Mouse (Mus musculus) liver, postnatal 0 days (tissue): Measurements from ENCODE around the gene Mfn1. TPM values are rescaled to one million over a fixed set of nuclear protein-coding genes. Genes with fewer than 3 reads are reported as not detected.

Source experiments
- ATAC-seq: fragments of 200-750 bp; cut with Nextera tagmentation; 2 replicates; pipeline ENCODE4 v1.8.0; 2017; ENCODE audit warnings: mild to moderate bottlenecking, moderate library complexity
- DNase-seq: peaks from one replicate; pipeline ENCODE4 v3.0.0-alpha.2; 2016
- H3K27ac ChIP-seq: fragments of 300-500 bp; sonication (generic); 2 replicates; pipeline ENCODE4 v1.5.1; 2014; ENCODE audit warnings: antibody characterized with exemption, moderate library complexity, mild to moderate bottlenecking, low read depth
- H3K27me3 ChIP-seq: fragments of 300-500 bp; sonication (generic); 2 replicates; pipeline ENCODE4 v1.6.1; 2014; ENCODE audit warnings: low read length, control low read depth, mixed read lengths; ENCODE audit not compliant: insufficient read depth
- H3K36me3 ChIP-seq: fragments of 300-500 bp; sonication (generic); replicated peaks from 2 replicates; pipeline ENCODE4 v1.6.1; 2014; ENCODE audit warnings: mild to moderate bottlenecking, control low read depth, low read length, moderate library complexity, mixed read lengths; ENCODE audit not compliant: insufficient read depth
- H3K4me1 ChIP-seq: fragments of 300-500 bp; sonication (generic); 2 replicates; pipeline ENCODE4 v1.6.1; 2014; ENCODE audit warnings: antibody characterized with exemption, mild to moderate bottlenecking, control low read depth; ENCODE audit not compliant: insufficient read depth
- H3K4me2 ChIP-seq: fragments of 300-500 bp; sonication (generic); 2 replicates; pipeline ENCODE4 v1.6.1; 2014; ENCODE audit warnings: low read depth, mild to moderate bottlenecking, low read length, moderate library complexity, mixed read lengths
- H3K4me3 ChIP-seq: fragments of 300-500 bp; sonication (generic); 2 replicates; pipeline ENCODE4 v1.5.1; 2014; ENCODE audit warnings: low read depth, low read length
- H3K9ac ChIP-seq: fragments of 300-500 bp; sonication (generic); replicated peaks from 2 replicates; pipeline ENCODE4 v1.6.1; 2014; ENCODE audit warnings: mild to moderate bottlenecking, moderate library complexity
- H3K9me3 ChIP-seq: fragments of 300-500 bp; sonication (generic); 2 replicates; pipeline ENCODE4 v1.6.1; 2016; ENCODE audit warnings: mild to moderate bottlenecking, control low read depth, low read length, mixed read lengths
- CTCF ChIP-seq: sonication (generic); IDR thresholded peaks from 2 replicates; pipeline ENCODE4 v1.5.1; 2016; ENCODE audit warnings: antibody characterized with exemption, low read depth
- EP300 ChIP-seq: IDR thresholded peaks from 2 replicates; pipeline ENCODE4 v1.6.1; 2016; ENCODE audit warnings: antibody characterized with exemption, low read depth, mild to moderate bottlenecking
- WGBS: fragments of 180-500 bp; shearing (Covaris S2); extraction: QIAGEN DNeasy Blood & Tissue Kit; methylation state at CpG from one replicate; pipeline ENCODE4 v1.1.7; 2014; ENCODE audit not compliant: insufficient replicate concordance; 5-methylcytosine and 5-hydroxymethylcytosine counted together
- polyA plus RNA-seq: library from polyadenylated mRNA; unstranded; fragments of >200 nt; fragmentation: Nextera tagmentation; extraction: Ambion mirVana; gene quantifications from 2 replicates; pipeline ENCODE4 v1.2.1, GENCODE M21; 2015

Gene Mfn1
- polyA plus RNA-seq, 1 experiment from 2014 or later: 19.5 TPM

DNA sequence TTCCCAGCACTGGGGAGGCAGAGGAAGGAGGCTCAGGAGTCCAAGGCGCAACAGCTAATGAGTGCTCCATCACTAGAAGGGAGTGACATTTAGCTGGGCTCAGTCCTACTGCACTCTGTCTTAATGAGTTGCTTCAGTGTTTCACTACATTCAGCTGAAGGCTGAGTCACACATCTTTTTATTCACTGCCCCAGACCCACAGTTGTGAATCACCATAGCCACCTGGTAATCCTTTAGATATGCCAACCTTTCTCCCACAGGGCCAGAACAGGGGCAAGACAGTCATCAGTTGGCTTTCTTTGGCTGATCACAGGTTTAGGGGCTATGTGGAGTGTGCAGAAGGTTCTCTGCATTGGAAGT is 32.6 kb upstream of the Mfn1 start:
- Histone ChIP-seq H3K4me1 (no peaks in the 10 kb centered on the region; the same call in 1 of the 2 replicates), H3K9ac (no peak overlapping the region), H3K27ac (no peak overlapping the region), H3K36me3 (no peaks in the 10 kb centered on the region), H3K4me2 (no peak overlapping the region), H3K4me3 (no peak overlapping the region), H3K27me3 (no peaks in the 10 kb centered on the region), H3K9me3 (no peaks in the 10 kb centered on the region)
- ATAC-seq (no peak), DNase-seq (no peak)
- 95% methylated on average over 1 of the region's 1 CpGs for WGBS
- TF ChIP-seq EP300: no peak
- no peak for TF ChIP-seq CTCF

DNA sequence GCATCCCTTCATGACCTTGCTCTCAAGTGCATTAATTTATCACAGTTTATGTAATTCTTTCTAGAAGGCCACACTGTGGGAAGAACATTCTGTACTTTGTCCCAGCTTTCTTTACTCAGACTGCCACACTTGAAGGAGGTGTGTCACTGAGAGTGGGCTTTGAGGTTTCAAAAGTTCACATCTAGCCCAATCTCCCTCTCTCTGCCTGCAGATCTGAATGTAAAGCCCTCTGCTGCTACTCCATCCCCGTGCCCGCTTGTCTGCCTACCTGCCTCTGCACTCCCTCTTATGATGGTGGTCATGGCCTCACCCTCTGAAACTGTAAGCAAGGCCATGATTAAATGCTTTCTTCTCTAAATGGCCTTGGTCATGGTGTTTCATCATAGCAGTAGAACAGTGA is 28.9 kb upstream of the Mfn1 start:
- H3K4me3 ChIP-seq: no peak overlapping the region
- H3K36me3 ChIP-seq: no peaks in the 10 kb centered on the region
- ATAC-seq (no peak), DNase-seq (no peak)
- TF ChIP-seq CTCF: no peak
- no peak overlapping the region for H3K4me2 ChIP-seq
- no peaks in the 10 kb centered on the region for H3K9me3 ChIP-seq
- WGBS: 79% methylated on average over 2 of the region's 2 CpGs
- H3K27me3 ChIP-seq: no peaks in the 10 kb centered on the region
- no peak overlapping the region for H3K27ac ChIP-seq
- no peaks in the 10 kb centered on the region; the same call in 1 of the 2 replicates for H3K4me1 ChIP-seq
- no peak overlapping the region for H3K9ac ChIP-seq

DNA sequence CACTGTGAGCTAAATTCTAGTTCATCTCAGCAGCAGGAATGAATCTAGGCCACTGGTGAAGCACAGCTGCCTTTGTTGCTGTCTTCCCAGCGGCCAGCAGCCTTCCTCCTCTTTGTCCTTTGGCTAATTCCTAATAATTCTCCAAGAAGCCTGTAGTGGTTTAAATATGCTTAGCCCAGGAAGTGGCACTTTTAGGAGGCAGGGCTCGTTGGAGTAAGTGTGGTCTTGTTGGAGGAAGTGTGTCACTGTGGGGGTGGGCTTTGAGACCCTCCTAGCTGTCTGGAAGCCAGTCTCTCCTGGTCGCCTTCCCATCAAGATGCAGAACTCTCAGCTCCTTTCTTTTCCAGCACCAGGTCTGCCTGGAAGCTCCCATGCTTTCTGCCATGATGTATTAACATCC is 23.4 kb upstream of the Mfn1 start:
- Histone ChIP-seq H3K36me3 (no peaks in the 10 kb centered on the region), H3K9ac (no peak overlapping the region), H3K4me1 (peaks cover 10% of the 10 kb centered on the region), H3K9me3 (no peaks in the 10 kb centered on the region), H3K27me3 (no peaks in the 10 kb centered on the region), H3K4me2 (no peak overlapping the region), H3K4me3 (no peak overlapping the region), H3K27ac (no peak overlapping the region)
- DNase-seq: no peak
- 52% methylated on average over 3 of the region's 3 CpGs for WGBS
- TF ChIP-seq CTCF (no peak), EP300 (no peak)
- no peak for ATAC-seq

DNA sequence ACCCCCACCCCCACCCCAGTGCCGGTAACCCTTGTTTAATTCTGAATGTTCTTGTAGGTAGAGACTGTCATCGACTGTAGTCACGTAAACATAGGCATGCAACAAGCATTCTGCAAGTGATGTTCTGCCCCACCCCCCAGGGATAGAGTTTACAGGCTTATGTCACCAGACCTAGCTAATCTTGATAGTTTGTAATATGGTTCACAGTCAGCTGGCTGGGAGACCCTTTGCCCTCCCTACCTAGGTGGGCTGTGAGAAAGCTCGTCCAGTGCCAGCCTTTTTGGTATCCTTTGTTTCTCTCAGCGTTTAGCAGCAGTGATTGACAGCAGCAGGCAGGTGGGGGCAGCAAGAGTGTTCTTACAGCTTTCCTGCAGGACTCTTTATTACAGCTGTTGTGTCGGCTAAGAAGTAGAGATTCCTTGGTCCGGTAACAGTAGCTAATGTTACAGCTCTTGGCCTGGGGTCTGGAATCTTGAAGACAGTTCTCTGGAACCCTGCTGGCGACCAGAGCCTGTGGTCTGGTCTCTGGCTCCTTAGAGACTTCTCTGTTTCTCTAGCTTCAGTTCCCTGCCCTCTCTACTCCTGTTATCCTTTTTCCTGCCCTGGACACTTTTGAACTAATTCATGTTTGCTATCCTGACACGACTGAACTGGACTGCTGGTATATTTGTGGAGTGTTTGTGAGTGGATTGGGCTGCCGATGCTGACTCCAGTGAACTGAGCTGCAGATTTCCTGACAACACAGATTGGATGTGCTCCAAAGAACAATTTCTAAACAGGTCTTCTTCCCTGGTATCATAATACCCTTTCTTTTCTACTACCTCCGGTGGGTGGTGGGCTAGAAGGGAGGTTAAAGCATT is 22.7 kb upstream of the Mfn1 start:
- Histone ChIP-seq H3K27ac (no peak overlapping the region), H3K4me1 (peaks cover 13% of the 10 kb centered on the region), H3K36me3 (no peaks in the 10 kb centered on the region), H3K27me3 (no peaks in the 10 kb centered on the region), H3K9ac (no peak overlapping the region), H3K4me2 (no peak overlapping the region), H3K9me3 (no peaks in the 10 kb centered on the region), H3K4me3 (no peak overlapping the region)
- ATAC-seq: no peak
- DNase-seq: no peak
- no peak for TF ChIP-seq EP300
- TF ChIP-seq CTCF: no peak
- WGBS: 64% methylated on average over 11 of the region's 11 CpGs

DNA sequence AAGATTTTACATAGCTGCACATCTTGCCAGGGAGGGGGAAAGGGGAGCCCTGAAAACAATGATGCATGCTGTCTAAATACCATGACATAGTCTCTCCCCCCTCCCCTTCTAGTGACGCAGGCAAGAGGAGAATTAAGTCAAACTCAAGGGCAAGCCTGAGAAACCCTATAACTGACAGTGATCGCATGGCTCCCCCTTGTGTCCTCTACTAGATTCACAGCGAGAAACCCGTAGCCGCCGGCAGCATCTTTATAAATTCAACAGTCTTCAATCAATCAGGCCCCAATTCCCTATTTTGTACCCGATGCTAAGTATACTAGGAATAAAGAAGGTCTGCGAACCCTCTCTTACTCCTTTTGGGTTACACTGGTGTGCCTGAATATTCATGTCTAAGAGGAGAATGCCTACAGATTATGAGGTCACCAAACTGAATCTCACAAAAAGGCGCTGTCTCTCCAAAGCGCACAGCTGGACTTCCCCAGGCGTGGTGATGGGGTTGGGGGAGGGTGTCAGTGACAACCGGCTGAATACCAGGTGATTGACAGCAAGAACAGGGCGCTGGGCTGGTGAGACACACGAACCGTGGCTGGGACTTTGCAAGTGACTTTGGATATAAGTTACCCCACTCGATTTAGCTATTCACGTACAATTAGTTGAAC is 20.5 kb upstream of the Mfn1 start:
- ATAC-seq (no peak), DNase-seq (peak; percentile 68)
- peak overlapping the region; percentile 78 for H3K4me2 ChIP-seq
- no peaks in the 10 kb centered on the region for H3K36me3 ChIP-seq
- no peak for TF ChIP-seq EP300
- peak; percentile 89 for TF ChIP-seq CTCF
- H3K9me3 ChIP-seq: no peaks in the 10 kb centered on the region
- WGBS: 7% methylated on average over 17 of the region's 17 CpGs
- no peak overlapping the region for H3K27ac ChIP-seq
- no peaks in the 10 kb centered on the region for H3K27me3 ChIP-seq
- peaks cover 20% of the 10 kb centered on the region for H3K4me1 ChIP-seq
- H3K4me3 ChIP-seq: peak overlapping the region; percentile 19
- no peak overlapping the region for H3K9ac ChIP-seq

DNA sequence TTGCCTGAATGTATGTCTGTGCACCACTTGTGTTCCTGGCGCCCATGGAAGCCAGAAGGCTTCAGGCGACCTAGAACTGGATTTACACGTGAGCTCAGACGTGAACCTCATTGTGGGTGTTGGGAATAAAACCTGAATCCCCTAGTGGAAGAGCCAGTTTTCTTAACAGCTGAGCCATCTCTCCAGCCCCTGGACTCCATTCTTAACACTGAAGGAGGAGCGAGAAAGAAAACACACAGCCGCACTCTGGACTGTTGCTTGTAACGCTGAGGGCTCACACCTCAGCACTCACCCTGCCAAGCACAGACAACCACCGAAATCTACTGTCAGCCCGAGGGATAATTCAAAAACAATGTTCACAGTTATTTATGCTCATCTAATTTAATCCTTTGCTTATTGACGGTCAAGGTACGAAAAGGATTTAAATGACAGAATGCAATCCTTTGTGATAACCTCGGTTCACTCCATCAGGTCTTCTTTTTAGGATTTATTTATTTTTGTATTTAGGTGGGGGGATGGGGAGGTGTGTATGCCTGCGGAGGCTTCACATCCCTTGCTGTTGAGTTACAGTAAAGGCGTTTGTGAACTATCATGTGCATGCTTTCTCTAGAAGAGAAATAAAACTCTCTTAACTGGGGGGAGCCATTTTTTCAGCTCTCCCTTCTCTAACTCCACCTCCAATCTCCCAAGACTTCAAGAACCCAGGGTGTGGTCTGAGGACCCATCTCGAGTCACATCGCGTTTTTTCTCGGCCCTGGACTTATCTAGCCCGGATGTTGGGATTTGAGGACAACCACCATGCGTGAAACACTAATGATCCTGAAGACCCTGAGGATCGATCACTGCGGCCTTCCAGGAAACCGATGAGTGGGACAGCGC is 19.5 kb upstream of the Mfn1 start, which contains the start of gene Zfp639:
TSS of gene Zfp639 (plus strand) at position 764 of the 879 bp plus-strand sequence.
- peak within 1 kb of the TSS; percentile 88 for H3K9ac ChIP-seq
- TF ChIP-seq CTCF (no peak), EP300 (no peak)
- H3K36me3 ChIP-seq: peaks cover 2% of the 10 kb centered on the region; the same call in 1 of the 2 replicates
- 15% methylated on average over 24 of the region's 24 CpGs for WGBS
- no peaks in the 10 kb centered on the region for H3K9me3 ChIP-seq
- peak within 1 kb of the TSS; percentile 78 for H3K4me3 ChIP-seq
- peaks cover 20% of the 10 kb centered on the region for H3K4me1 ChIP-seq
- no peaks in the 10 kb centered on the region for H3K27me3 ChIP-seq
- ATAC-seq (peak; percentile 33), DNase-seq (no peak)
- peak within 1 kb of the TSS; percentile 93 for H3K27ac ChIP-seq
- H3K4me2 ChIP-seq: peak within 1 kb of the TSS; percentile 78
